Mouse (Mus musculus): ENCODE measurements around the gene Drg1. TPM values are rescaled to one million over a fixed set of nuclear protein-coding genes. Genes with fewer than 3 reads are reported as not detected.
A peak's percentile ranks its signal among the peaks of the same experiment; 100 is the strongest.

The Drg1 gene
- polyA plus RNA-seq, 1 experiment from 2014 or later, result 232 TPM

- Histone ChIP-seq H3K4me3 (replicated peaks) (no peak overlapping the region), H3K4me1 (peaks cover 29% of the 10 kb centered on the region), H3K36me3 (peaks cover 75% of the 10 kb centered on the region), H3K9ac (no peak overlapping the region), H3K27ac (no peak overlapping the region), H3K9me3 (no peaks in the 10 kb centered on the region), H3K4me2 (no peak overlapping the region), H3K27me3 (replicated peaks) (no peaks in the 10 kb centered on the region)
- WGBS, result 78% methylated on average over 10 of the region's 10 CpGs
- no peak for ATAC-seq (ENCODE audit: insufficient read depth, low FRiP score, low read depth)
These were observed 31.9 kb upstream of the Drg1 start for GRCm38 (mm10) chr11:3297871-3298812.

DNA sequence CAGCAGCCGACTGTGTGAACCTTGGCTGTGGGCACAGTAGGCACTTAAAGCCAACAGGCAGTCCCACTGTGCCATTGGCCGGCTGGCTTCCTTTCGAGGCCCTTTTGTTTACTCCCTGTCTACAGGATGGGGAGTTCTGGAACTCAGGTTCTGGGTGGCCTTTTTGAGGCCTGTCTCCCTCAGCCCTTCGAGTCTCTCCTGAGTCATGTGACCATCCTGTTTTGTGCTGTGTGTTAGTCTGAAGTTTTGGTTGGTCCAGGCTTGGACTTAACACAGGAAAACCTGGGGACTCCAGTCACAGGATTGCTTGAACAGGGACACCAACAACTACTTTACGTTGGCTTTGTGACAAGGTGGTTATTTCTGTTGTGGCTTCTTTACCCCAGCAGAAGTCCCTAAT, 29.8 kb upstream of the Drg1 start:
- H3K27me3 ChIP-seq (replicated peaks), result no peaks in the 10 kb centered on the region
- H3K36me3 ChIP-seq, result peaks cover 57% of the 10 kb centered on the region
- ATAC-seq (ENCODE audit: insufficient read depth, low FRiP score, low read depth), result no peak
- H3K9ac ChIP-seq, result no peak overlapping the region
- peaks cover 40% of the 10 kb centered on the region for H3K4me1 ChIP-seq
- H3K27ac ChIP-seq, result no peak overlapping the region
- H3K9me3 ChIP-seq, result no peaks in the 10 kb centered on the region
- 46% methylated on average over 5 of the region's 5 CpGs for WGBS
- no peak overlapping the region for H3K4me3 ChIP-seq (replicated peaks)
- H3K4me2 ChIP-seq, result no peak overlapping the region

- Histone ChIP-seq H3K27me3 (replicated peaks) (no peaks in the 10 kb centered on the region), H3K36me3 (peaks cover 46% of the 10 kb centered on the region), H3K9me3 (no peaks in the 10 kb centered on the region), H3K4me2 (0 out of 2 replicates have a peak overlapping the region, but pooled peaks have one; percentile 90), H3K4me3 (replicated peaks) (no peak overlapping the region), H3K4me1 (peaks cover 45% of the 10 kb centered on the region), H3K9ac (no peak overlapping the region), H3K27ac (no peak overlapping the region)
- ATAC-seq (ENCODE audit: insufficient read depth, low FRiP score, low read depth), result no peak
- WGBS, result 85% methylated on average over 2 of the region's 2 CpGs
These were observed 28.4 kb upstream of the Drg1 start for GRCm38 (mm10) chr11:3294641-3295040.

DNA sequence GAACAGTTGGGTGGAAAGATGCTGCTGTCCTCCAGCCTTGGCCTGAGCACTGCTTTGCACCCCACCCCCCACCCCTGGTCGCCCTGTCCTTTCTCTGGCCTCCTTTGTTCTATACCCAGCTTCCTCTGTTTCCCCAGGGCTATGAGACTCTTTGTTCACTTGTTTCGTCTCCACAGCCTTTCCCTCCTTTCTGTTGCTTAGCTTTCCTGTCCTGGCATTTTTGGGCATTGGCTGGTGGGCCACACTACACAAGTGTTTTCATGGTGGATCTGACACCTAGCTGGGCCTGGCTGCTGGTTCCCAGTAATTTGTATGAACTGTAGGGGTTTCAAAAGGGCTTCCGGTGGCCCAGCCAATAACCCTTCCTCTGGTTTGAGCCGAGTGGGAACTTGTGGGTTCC, 27.1 kb upstream of the Drg1 start:
- Histone ChIP-seq H3K4me1 (peaks cover 49% of the 10 kb centered on the region), H3K4me3 (replicated peaks) (peak overlapping the region; percentile 85), H3K27ac (peak overlapping the region; percentile 100), H3K27me3 (replicated peaks) (no peaks in the 10 kb centered on the region), H3K4me2 (peak overlapping the region; percentile 90), H3K36me3 (peaks cover 33% of the 10 kb centered on the region), H3K9ac (peak overlapping the region; percentile 16; the same call in 1 of the 2 replicates), H3K9me3 (no peaks in the 10 kb centered on the region)
- no peak for ATAC-seq (ENCODE audit: insufficient read depth, low FRiP score, low read depth)
- 49% methylated on average over 4 of the region's 4 CpGs for WGBS

DNA sequence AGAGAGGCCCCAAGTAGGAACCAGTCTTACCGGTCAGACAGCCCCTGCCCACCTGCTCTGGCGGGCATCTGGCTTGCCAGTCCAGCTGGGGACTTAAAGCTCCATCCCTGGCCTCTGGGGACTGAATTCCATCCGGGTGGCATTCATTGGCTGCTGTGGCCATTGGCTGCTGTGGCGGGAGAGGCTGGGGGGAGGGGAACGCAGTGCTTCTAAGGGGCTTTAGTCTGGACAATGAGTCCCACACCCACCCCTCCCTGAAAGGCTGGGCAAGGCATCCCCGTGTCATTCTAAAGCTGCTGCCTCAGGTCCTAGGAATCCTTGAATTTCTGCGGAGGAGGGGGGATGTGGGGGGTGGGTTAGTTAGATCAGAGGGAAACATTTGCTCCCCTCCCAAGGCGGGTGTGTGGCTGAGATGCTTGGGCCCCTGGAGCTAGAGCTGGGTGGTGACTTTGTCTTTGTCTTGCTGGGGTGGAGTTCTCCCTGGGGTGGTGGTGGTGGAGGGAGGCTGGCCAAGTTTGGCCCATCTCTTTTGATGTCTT, 26.6 kb upstream of the Drg1 start:
- ATAC-seq (ENCODE audit: insufficient read depth, low FRiP score, low read depth), result no peak
- Histone ChIP-seq H3K9ac (peak overlapping the region; percentile 92), H3K9me3 (no peaks in the 10 kb centered on the region), H3K4me3 (replicated peaks) (peak overlapping the region; percentile 85), H3K4me1 (peaks cover 55% of the 10 kb centered on the region), H3K36me3 (peaks cover 27% of the 10 kb centered on the region), H3K27ac (peak overlapping the region; percentile 100), H3K4me2 (peak overlapping the region; percentile 90), H3K27me3 (replicated peaks) (no peaks in the 10 kb centered on the region)
- WGBS, result 0% methylated on average over 8 of the region's 8 CpGs

GRCm38 (mm10) chr11:3292062-3292421, 25.8 kb upstream of the Drg1 start:
- under 1% methylated on average over 8 of the region's 8 CpGs for WGBS
- H3K4me3 ChIP-seq (replicated peaks), result peak overlapping the region; percentile 85
- ATAC-seq (ENCODE audit: insufficient read depth, low FRiP score, low read depth), result peak; percentile 47
- no peaks in the 10 kb centered on the region for H3K27me3 ChIP-seq (replicated peaks)
- peaks cover 59% of the 10 kb centered on the region for H3K4me1 ChIP-seq
- H3K9ac ChIP-seq, result peak overlapping the region; percentile 92
- peaks cover 27% of the 10 kb centered on the region for H3K36me3 ChIP-seq
- H3K4me2 ChIP-seq, result peak overlapping the region; percentile 90
- H3K27ac ChIP-seq, result peak overlapping the region; percentile 100
- H3K9me3 ChIP-seq, result no peaks in the 10 kb centered on the region

- H3K36me3 ChIP-seq, result peaks cover 27% of the 10 kb centered on the region
- peak overlapping the region; percentile 85 for H3K4me3 ChIP-seq (replicated peaks)
- peaks cover 59% of the 10 kb centered on the region for H3K4me1 ChIP-seq
- no peak for ATAC-seq (ENCODE audit: insufficient read depth, low FRiP score, low read depth)
- peak overlapping the region; percentile 100 for H3K27ac ChIP-seq
- no peaks in the 10 kb centered on the region for H3K9me3 ChIP-seq
- WGBS, result 1% methylated on average over 26 of the region's 26 CpGs
- peak overlapping the region; percentile 90 for H3K4me2 ChIP-seq
- peak overlapping the region; percentile 92 for H3K9ac ChIP-seq
- H3K27me3 ChIP-seq (replicated peaks), result no peaks in the 10 kb centered on the region
These were observed 25.3 kb upstream of the Drg1 start for GRCm38 (mm10) chr11:3291311-3292061.

GRCm38 (mm10) chr11:3290640-3291310, 24.6 kb upstream of the Drg1 start:
- under 1% methylated on average over 50 of the region's 50 CpGs for WGBS
- no peaks in the 10 kb centered on the region for H3K9me3 ChIP-seq
- H3K36me3 ChIP-seq, result peaks cover 20% of the 10 kb centered on the region
- peak overlapping the region; percentile 85 for H3K4me3 ChIP-seq (replicated peaks)
- peak overlapping the region; percentile 92 for H3K9ac ChIP-seq
- H3K27ac ChIP-seq, result peak overlapping the region; percentile 100
- no peak for ATAC-seq (ENCODE audit: insufficient read depth, low FRiP score, low read depth)
- peaks cover 54% of the 10 kb centered on the region for H3K4me1 ChIP-seq
- no peaks in the 10 kb centered on the region for H3K27me3 ChIP-seq (replicated peaks)
- H3K4me2 ChIP-seq, result peak overlapping the region; percentile 90

DNA sequence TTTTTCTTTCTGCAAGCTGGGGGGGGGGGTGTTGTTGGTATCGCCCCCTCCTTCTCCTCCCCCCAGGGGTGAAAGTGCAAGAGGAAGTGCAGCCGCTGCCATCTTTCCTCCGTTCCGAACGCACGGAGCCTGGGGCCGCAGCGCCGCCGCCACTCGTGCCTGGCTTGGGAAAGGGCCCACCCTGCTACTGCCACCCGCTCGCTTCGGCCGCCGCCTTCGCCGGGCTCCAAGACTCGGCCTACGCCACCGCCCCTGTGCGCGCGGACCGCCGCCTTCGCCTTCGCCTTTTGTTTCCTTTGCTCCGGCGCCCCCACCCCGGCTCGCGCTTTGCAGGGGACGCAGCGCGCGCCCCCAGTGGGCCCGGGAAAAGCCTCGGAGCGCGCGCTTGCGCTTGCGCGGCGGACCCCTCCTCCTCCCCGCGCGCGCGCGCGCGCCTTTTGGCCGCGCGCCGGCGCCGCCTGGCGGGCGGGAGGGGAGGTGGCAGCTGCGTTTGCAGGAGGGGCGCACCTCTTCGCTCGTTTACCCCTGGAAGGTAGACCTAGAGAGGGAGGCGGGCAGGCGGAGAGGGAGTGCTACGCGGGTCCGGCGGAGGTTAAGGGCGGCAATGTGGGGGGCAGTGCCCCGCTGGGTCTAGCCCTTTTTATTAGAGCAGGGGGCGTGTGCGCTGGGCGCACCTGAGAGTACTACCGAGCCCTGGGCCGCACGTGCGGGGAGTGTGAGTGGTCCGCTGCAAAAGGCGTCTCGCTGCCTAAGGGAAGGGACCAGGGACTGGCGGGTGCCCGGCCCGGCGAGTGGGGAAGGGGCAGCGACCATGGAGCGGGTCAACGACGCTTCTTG, 23.8 kb upstream of the Drg1 start:
- H3K27me3 ChIP-seq (replicated peaks), result no peaks in the 10 kb centered on the region
- peaks cover 49% of the 10 kb centered on the region for H3K4me1 ChIP-seq
- H3K4me3 ChIP-seq (replicated peaks), result peak overlapping the region; percentile 85
- under 1% methylated on average over 69 of the region's 92 CpGs for WGBS
- ATAC-seq (ENCODE audit: insufficient read depth, low FRiP score, low read depth), result peak; percentile 40
- no peaks in the 10 kb centered on the region for H3K9me3 ChIP-seq
- peak overlapping the region; percentile 92 for H3K9ac ChIP-seq
- H3K36me3 ChIP-seq, result peaks cover 15% of the 10 kb centered on the region
- H3K4me2 ChIP-seq, result peak overlapping the region; percentile 90
- peak overlapping the region; percentile 100 for H3K27ac ChIP-seq

DNA sequence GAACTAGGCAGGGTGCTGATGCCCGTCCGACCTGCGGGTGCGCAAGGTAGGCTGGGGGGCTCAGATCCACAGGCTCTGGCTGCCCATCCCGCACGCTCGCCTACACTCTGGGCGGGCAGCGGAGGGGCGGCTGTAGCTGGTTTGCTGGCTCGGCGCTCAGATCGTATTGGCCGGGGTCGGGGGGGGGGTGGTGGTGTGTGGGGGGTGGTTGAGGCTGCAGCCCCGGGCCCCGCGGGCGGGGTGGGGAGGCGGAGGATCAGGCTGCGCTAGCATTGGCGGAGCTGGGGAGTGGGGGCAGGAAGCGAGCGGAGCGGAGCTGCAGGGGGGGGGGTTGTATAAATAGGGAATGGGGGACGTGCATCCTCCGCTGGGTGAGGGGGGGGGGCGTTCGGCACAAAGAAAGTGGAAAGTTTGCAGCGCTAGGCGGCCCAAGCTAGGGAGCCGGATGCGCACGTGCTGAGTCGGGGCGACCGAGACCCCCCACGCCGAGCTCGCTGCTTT, 23.1 kb upstream of the Drg1 start:
- WGBS, result under 1% methylated on average over 28 of the region's 40 CpGs
- H3K27ac ChIP-seq, result peak overlapping the region; percentile 100
- ATAC-seq (ENCODE audit: insufficient read depth, low FRiP score, low read depth), result peak; percentile 84
- peak overlapping the region; percentile 85 for H3K4me3 ChIP-seq (replicated peaks)
- H3K9me3 ChIP-seq, result no peaks in the 10 kb centered on the region
- H3K27me3 ChIP-seq (replicated peaks), result no peaks in the 10 kb centered on the region
- H3K36me3 ChIP-seq, result peaks cover 11% of the 10 kb centered on the region
- H3K9ac ChIP-seq, result peak overlapping the region; percentile 92
- H3K4me2 ChIP-seq, result peak overlapping the region; percentile 90
- peaks cover 42% of the 10 kb centered on the region for H3K4me1 ChIP-seq

Measured in stomach, embryonic 15.5 days (tissue).